Mouse (Mus musculus) C3H10T1/2 (cell line): ENCODE results near the gene Klf5. TPM values are rescaled to one million over a fixed set of nuclear protein-coding genes. Genes with fewer than 3 reads are reported as not detected.

Source experiments
- polyA plus RNA-seq, 2 experiments: library from polyadenylated mRNA; unstranded; fragments of >200 nt; fragmentation: generic; extraction: Trizol; gene quantifications; one replicate each; pipeline ENCODE4 v1.2.1; 2012; ENCODE audit warnings: missing spikeins in 2 of 2

Klf5 gene
- polyA plus RNA-seq, result 1 to 10 TPM in 1 of 2 experiments, under 1 TPM in 1; 0.99 to 2.4 TPM

DNA sequence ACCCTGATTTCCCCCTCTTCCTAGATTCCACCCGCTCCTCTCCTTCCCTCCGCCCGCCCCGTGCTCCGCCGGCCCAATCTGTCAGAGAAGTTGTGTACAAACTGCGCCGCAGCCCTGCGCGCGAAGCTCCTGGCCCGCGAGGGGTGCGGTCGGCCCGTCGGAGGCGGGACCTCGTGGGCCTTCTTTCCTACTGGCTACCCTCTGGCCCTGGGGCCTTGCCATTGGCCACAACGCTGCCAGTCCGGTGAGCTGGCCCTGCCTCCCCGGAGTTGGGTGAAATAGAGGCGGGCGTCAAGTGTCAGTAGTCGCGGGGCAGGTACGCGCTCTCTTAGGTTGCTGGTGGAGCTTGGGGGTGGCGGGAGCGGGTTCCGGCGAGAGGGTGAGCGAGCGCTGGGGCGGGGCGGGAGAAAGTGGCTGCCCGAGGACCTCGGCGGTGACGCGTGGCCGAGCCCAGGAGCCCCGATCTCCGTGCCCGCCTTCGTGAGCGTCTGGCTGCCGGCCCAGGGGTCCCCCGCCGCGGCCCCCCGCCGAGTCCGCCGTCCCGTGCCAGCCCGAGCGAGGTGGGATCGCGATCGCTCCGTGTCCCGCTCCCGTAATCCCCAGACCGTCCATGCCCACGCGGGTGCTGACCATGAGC is at the start of gene Klf5:
Klf5 (plus strand) TSS at position 307 of the 637 bp plus-strand sequence.

Other genes with a start within 250 kb of the Klf5 start
- gene Pibf1, start 199.3 kb upstream of the Klf5 start, polyA plus RNA-seq, result 1 to 10 TPM in 1 of 2 experiments, under 1 TPM in 1; 0.13 to 1.7 TPM
- gene Dis3, start 198.9 kb upstream of the Klf5 start, polyA plus RNA-seq, result 1 to 10 TPM; 2.4 to 5.9 TPM